Mouse (Mus musculus) lung, embryonic 14.5 days (tissue): ENCODE data around the gene Wwox. TPM values are rescaled to one million over a fixed set of nuclear protein-coding genes. Genes with fewer than 3 reads are reported as not detected.
A peak's percentile ranks its signal among the peaks of the same experiment; 100 is the strongest.

Experiments used
- ATAC-seq: fragments of 200-750 bp; cut with Nextera tagmentation; 2 replicates; pipeline ENCODE4 v1.8.0; 2017; ENCODE audit warnings: mild to moderate bottlenecking, moderate TSS enrichment, moderate library complexity; ENCODE audit not compliant: insufficient read depth
- DNase-seq: peaks from one replicate; pipeline ENCODE4 v3.0.0-alpha.2; 2015
- H3K27ac ChIP-seq: fragments of 300-500 bp; sonication (generic); 2 replicates; pipeline ENCODE4 v1.5.1; 2014; ENCODE audit warnings: low read depth, mild to moderate bottlenecking, moderate library complexity
- H3K27me3 ChIP-seq: fragments of 300-500 bp; sonication (generic); 2 replicates; pipeline ENCODE4 v1.6.1; 2014; ENCODE audit warnings: low read length, control low read depth; ENCODE audit not compliant: insufficient read depth
- H3K36me3 ChIP-seq: fragments of 300-500 bp; sonication (generic); 2 replicates; pipeline ENCODE4 v1.6.1; 2014; ENCODE audit warnings: control low read depth; ENCODE audit not compliant: insufficient read depth
- H3K4me1 ChIP-seq: fragments of 300-500 bp; sonication (generic); 2 replicates; pipeline ENCODE4 v1.6.1; 2014; ENCODE audit warnings: antibody characterized with exemption, control low read depth; ENCODE audit not compliant: insufficient read depth
- H3K4me2 ChIP-seq: fragments of 300-500 bp; sonication (generic); 2 replicates; pipeline ENCODE4 v1.6.1; 2014; ENCODE audit warnings: mild to moderate bottlenecking
- H3K4me3 ChIP-seq: fragments of 300-500 bp; sonication (generic); 2 replicates; pipeline ENCODE4 v1.5.1; 2014; ENCODE audit warnings: low read depth, low read length
- H3K9ac ChIP-seq: fragments of 300-500 bp; sonication (generic); 2 replicates; pipeline ENCODE4 v1.6.1; 2014
- H3K9me3 ChIP-seq: fragments of 300-500 bp; sonication (generic); 2 replicates; pipeline ENCODE4 v1.6.1; 2016; ENCODE audit warnings: low read depth, low read length, control low read depth
- CTCF ChIP-seq: IDR thresholded peaks from 2 replicates; pipeline ENCODE4 v1.5.1; 2016; ENCODE audit warnings: antibody characterized with exemption, low read depth
- WGBS: fragments of 180-500 bp; shearing (Covaris S2); extraction: QIAGEN DNeasy Blood & Tissue Kit; methylation state at CpG from one replicate; pipeline ENCODE4 v1.1.7; 2014; 5-methylcytosine and 5-hydroxymethylcytosine counted together
- polyA plus RNA-seq: library from polyadenylated mRNA; unstranded; fragments of >200 nt; fragmentation: Nextera tagmentation; extraction: Ambion mirVana; gene quantifications from 2 replicates; pipeline ENCODE4 v1.2.1, GENCODE M21; 2014

Gene Wwox
- polyA plus RNA-seq, 1 experiment from 2014 or later: 16.1 TPM

DNA sequence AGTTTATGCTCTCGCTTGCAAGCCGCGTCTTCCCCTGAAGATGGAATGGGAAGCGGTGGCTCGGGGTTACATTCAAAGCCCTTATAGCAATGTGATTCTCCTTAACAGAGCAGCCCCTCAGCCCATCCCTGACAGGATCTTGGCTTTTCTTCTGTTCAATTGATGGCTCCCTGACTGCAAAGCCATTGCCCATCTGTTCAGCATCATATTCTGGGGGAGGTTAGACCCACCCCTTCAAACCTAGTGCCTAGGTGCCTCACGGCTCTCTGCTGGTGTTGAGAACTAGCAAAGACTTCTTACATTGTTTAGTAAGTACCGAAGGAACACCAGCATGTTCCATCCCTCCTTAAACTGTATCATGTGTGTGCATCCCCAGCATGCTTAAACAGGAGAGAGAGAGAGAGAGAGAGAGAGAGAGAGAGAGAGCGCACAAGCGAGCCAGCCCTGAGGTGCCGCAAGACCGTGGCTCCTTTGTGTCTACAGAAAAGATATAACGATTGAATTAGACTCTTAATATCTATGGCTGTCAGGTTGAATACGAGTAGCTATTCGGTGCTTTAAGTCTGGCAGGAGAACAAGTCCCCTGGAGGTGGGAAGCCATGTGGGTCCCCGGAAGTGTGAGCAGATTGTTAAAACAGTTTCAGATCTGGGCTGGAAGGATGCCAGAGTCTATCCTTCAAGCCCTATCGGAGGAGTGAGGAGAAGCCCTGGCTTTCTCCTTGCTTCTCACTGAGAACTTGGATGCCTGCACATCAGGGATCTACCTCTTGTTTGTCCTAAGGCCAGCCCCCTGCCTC, 450.3 kb downstream of the Wwox start:
- Histone ChIP-seq H3K9ac (no peak overlapping the region), H3K27me3 (no peaks in the 10 kb centered on the region), H3K27ac (no peak overlapping the region), H3K4me1 (peaks cover 9% of the 10 kb centered on the region; the same call in 1 of the 2 replicates), H3K4me2 (no peak overlapping the region), H3K36me3 (no peaks in the 10 kb centered on the region), H3K4me3 (no peak overlapping the region), H3K9me3 (no peaks in the 10 kb centered on the region)
- ATAC-seq (peak; percentile 16; the same call in 1 of the 2 replicates), DNase-seq (peak; percentile 70)
- 41% methylated on average over 16 of the region's 16 CpGs for WGBS
- no peak for TF ChIP-seq CTCF

DNA sequence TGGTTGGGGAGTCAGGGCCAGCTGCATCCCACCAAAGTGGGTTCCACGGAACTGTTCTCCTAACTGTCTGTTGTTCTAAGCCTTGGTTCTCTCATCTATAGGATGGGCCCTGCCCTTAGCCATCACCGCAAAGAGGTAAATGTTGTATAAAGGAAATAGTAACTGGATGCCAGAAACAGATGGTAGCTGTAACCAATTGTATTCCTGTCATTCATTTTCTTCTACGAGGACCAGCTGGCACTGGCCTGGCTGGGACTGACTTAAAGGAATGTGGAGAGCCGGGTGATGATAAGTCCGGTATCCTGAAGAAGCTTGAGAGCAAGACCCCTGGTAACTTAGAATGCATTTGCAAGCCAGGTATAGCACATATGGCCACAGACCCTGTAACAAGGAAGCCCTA, 451.0 kb downstream of the Wwox start:
- no peak overlapping the region for H3K9ac ChIP-seq
- ATAC-seq (no peak), DNase-seq (no peak)
- no peak overlapping the region for H3K27ac ChIP-seq
- no peaks in the 10 kb centered on the region for H3K36me3 ChIP-seq
- WGBS: 40% methylated on average over 5 of the region's 5 CpGs
- no peaks in the 10 kb centered on the region for H3K9me3 ChIP-seq
- peaks cover 9% of the 10 kb centered on the region; the same call in 1 of the 2 replicates for H3K4me1 ChIP-seq
- H3K4me3 ChIP-seq: no peak overlapping the region
- TF ChIP-seq CTCF: no peak
- H3K4me2 ChIP-seq: no peak overlapping the region
- no peaks in the 10 kb centered on the region for H3K27me3 ChIP-seq

DNA sequence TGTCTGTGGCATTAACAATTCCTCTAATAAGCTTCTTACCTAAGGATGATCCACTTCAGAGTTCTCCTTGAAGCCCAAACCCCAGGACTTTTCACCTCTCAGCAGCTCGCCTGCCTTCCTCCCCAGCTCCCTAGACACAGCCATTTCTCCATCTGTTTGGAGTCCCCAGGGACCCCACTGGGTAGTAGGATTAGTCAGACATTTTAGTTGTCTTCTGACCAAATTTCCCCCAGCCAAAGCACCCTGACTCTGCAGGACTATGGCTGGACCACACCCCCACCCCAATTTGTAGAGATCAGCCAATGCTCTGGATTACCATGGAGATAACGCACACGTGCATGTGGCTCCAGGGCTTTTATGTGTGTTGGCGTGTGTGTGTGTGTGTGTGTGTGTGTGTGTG, 451.8 kb downstream of the Wwox start:
- no peak for ATAC-seq
- no peak for DNase-seq
- H3K36me3 ChIP-seq: no peaks in the 10 kb centered on the region
- H3K27me3 ChIP-seq: no peaks in the 10 kb centered on the region
- no peak for TF ChIP-seq CTCF
- WGBS: 80% methylated on average over 4 of the region's 4 CpGs
- no peak overlapping the region for H3K4me2 ChIP-seq
- no peak overlapping the region for H3K4me3 ChIP-seq
- no peaks in the 10 kb centered on the region for H3K9me3 ChIP-seq
- no peak overlapping the region for H3K27ac ChIP-seq
- H3K4me1 ChIP-seq: peaks cover 9% of the 10 kb centered on the region; the same call in 1 of the 2 replicates
- no peak overlapping the region for H3K9ac ChIP-seq

DNA sequence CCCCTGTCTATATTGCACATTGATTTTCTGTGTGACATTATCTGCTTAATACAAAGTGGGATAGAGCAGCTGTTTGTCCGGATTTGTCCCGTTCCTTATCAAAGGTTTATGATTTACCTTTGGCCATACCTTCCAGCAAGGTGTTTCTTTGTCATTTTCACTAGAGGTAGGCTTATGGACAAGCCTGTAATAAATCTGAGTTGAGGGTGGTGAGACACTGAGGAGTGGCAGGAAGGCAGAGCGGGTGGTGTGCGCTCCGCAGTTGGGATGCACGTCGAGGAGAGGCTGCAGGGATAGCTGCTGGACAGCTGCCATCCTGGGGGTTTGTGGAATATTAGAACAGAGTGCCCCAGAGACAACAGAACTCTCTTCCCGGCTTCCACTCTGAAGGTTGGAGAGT, 458.0 kb downstream of the Wwox start:
- Histone ChIP-seq H3K36me3 (no peaks in the 10 kb centered on the region), H3K9ac (no peak overlapping the region), H3K9me3 (no peaks in the 10 kb centered on the region), H3K4me2 (no peak overlapping the region), H3K4me3 (no peak overlapping the region), H3K27me3 (no peaks in the 10 kb centered on the region), H3K4me1 (0 out of 2 replicates have a peak, but pooled peaks cover 3% of the 10 kb centered on the region), H3K27ac (no peak overlapping the region)
- TF ChIP-seq CTCF: no peak
- WGBS: 72% methylated on average over 8 of the region's 8 CpGs
- DNase-seq: no peak
- ATAC-seq: no peak

DNA sequence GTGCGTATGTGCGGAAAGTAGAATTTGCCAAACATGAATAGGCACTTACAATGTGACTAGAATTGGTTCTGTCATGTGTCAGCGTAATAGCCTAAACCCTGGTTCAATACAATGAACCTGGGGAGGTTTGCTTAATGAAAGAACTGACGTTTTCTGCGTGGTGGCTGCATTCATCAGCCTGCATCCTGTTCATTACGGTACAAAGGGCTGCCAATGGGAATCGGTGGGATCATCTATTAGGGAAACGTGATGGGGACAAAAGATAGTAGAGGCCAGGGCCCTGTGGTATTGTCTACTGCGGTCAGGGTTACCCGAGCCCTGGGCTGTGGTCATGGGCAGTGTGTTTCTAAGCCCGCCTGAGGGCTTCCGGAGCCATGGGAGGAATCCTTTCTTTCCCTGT, 459.7 kb downstream of the Wwox start:
- H3K4me3 ChIP-seq: no peak overlapping the region
- no peak for DNase-seq
- H3K27ac ChIP-seq: no peak overlapping the region
- no peaks in the 10 kb centered on the region for H3K27me3 ChIP-seq
- 86% methylated on average over 12 of the region's 12 CpGs for WGBS
- no peaks in the 10 kb centered on the region for H3K36me3 ChIP-seq
- no peak for ATAC-seq
- no peak for TF ChIP-seq CTCF
- H3K9me3 ChIP-seq: no peaks in the 10 kb centered on the region
- no peak overlapping the region for H3K4me2 ChIP-seq
- H3K9ac ChIP-seq: no peak overlapping the region
- 0 out of 2 replicates have a peak, but pooled peaks cover 3% of the 10 kb centered on the region for H3K4me1 ChIP-seq

DNA sequence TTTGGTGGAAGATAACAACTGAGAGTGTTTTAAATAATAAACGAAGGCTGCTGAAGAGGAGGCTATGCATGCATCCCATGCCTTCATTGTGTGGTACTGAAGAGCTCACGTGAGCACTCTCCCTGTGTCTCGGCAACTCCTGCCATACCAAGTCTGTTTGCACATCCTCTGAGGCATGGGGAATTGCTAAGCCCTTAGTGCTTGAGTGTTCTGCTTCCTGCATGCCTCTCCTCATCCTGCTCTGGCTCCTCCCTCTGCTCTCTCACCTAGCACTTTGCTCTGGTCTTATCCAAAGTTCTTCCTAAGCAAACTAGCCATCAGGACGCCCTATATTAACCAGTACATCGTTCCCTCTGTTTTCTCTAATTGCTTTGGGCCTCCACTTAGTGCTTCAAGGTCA, 463.1 kb downstream of the Wwox start:
- ATAC-seq: peak; percentile 75
- Histone ChIP-seq H3K4me3 (no peak overlapping the region), H3K9ac (no peak overlapping the region), H3K36me3 (no peaks in the 10 kb centered on the region), H3K9me3 (no peaks in the 10 kb centered on the region), H3K4me2 (no peak overlapping the region), H3K27me3 (no peaks in the 10 kb centered on the region), H3K27ac (no peak overlapping the region), H3K4me1 (no peaks in the 10 kb centered on the region)
- DNase-seq: peak; percentile 41
- no peak for TF ChIP-seq CTCF
- 64% methylated on average over 5 of the region's 5 CpGs for WGBS

DNA sequence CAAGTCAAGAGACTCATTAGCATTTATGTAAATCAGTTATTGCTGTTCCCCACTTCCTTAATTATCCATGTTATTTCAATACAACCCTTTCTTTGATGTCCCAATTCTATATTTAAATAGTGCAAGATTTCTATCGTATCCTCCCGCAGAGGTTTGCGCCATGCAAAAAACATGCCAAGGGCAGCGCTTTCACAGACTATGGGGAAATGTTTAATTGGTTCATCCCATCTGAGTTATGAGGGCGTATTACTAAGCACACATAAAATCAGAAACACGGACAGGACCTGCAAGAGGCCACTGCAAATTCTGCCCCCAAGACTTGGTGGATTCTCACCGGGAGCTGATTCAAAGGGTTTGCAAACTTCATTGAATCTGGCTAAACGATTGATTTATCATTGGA, 468.6 kb downstream of the Wwox start:
- no peak for ATAC-seq
- no peak overlapping the region for H3K9ac ChIP-seq

More for the DNA sequence above, 468.6 kb downstream of the Wwox start:
- H3K4me1 ChIP-seq: no peaks in the 10 kb centered on the region
- no peaks in the 10 kb centered on the region for H3K27me3 ChIP-seq
- no peak overlapping the region for H3K27ac ChIP-seq
- no peak for TF ChIP-seq CTCF
- H3K9me3 ChIP-seq: no peaks in the 10 kb centered on the region
- H3K4me2 ChIP-seq: no peak overlapping the region
- no peak for DNase-seq
- H3K36me3 ChIP-seq: no peaks in the 10 kb centered on the region
- H3K4me3 ChIP-seq: no peak overlapping the region
- WGBS: 90% methylated on average over 8 of the region's 8 CpGs
